Mouse (Mus musculus) G1E (cell line): ENCODE data around the gene Rab42.
"Not testable (repeated sequence)": the region's sequence is repeated elsewhere in the genome, so short reads cannot be mapped to it uniquely, and the experiment has no call there.

Experiments used
- CTCF ChIP-seq: IDR thresholded peaks from 2 replicates; pipeline ENCODE4 v1.5.1; 2012; ENCODE audit warnings: low read depth, low read length, inconsistent platforms, mixed read lengths
- GATA2 ChIP-seq: IDR thresholded peaks from 2 replicates; pipeline ENCODE4 v1.6.1; 2012; ENCODE audit warnings: low read depth, low read length, inconsistent platforms, borderline replicate concordance

DNA sequence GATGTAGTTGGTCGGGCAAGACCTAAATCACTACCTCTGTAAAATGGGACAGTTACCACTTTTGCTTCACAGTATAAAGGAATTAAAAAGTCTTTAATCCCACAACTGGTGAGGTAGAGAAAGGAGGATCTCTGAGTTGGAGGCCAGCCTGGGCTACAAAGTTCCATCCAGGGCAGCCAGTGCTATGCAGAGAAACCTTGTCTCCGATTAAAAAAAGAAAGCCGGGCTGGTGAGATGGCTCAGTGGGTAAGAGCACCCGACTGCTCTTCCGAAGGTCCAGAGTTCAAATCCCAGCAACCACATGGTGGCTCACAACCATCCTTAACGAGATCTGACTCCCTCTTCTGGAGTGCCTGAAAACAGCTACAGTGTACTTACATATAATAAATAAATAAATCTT lies 299 bp upstream of the Rab42 start:
- TF ChIP-seq CTCF, GATA2: not testable (repeated sequence)
